Mouse (Mus musculus): ENCODE data around the gene Ypel5. TPM values are rescaled to one million over a fixed set of nuclear protein-coding genes. Genes with fewer than 3 reads are reported as not detected.

Ypel5 gene
- polyA plus RNA-seq, 1 experiment from 2014 or later: 65.9 TPM

- Histone ChIP-seq H3K27me3 (ENCODE audit: control insufficient read depth, insufficient read depth, low read length) (no peaks in the 10 kb centered on the region), H3K36me3 (ENCODE audit: control insufficient read depth, insufficient read depth, low read length) (no peaks in the 10 kb centered on the region), H3K9me3 (replicated peaks; ENCODE audit: control insufficient read depth, low read length) (no peaks in the 10 kb centered on the region), H3K27ac (ENCODE audit: low read depth, low read length) (peak overlapping the region; percentile 98), H3K4me1 (ENCODE audit: control insufficient read depth, insufficient read depth, low read length) (no peaks in the 10 kb centered on the region), H3K9ac (ENCODE audit: low read depth, low read length) (peak overlapping the region; percentile 89), H3K4me2 (peak overlapping the region; percentile 71), H3K4me3 (ENCODE audit: low read depth, low read length) (peak overlapping the region; percentile 93)
- under 1% methylated on average over 51 of the region's 77 CpGs for WGBS (ENCODE audit: insufficient replicate concordance)
- peak; percentile 74 for ATAC-seq (replicated peaks; ENCODE audit: insufficient number of reproducible peaks, low FRiP score, low TSS enrichment)
These were observed 973 bp downstream of the Ypel5 start for GRCm38 (mm10) chr17:72837140-72837712.

- Histone ChIP-seq H3K27ac (ENCODE audit: low read depth, low read length) (peak overlapping the region; percentile 98), H3K9ac (ENCODE audit: low read depth, low read length) (peak overlapping the region; percentile 89)
- whole genome bisulfite sequencing (ENCODE audit: insufficient replicate concordance): 16% methylated on average over 8 of the region's 8 CpGs
These were observed 1.7 kb downstream of the Ypel5 start for GRCm38 (mm10) chr17:72837824-72838474.

GRCm38 (mm10) chr17:72839000-72839399 lies 2.7 kb downstream of the Ypel5 start:
- Histone ChIP-seq H3K27ac (ENCODE audit: low read depth, low read length) (no peak overlapping the region), H3K4me3 (ENCODE audit: low read depth, low read length) (no peak overlapping the region), H3K9me3 (replicated peaks; ENCODE audit: control insufficient read depth, low read length) (no peaks in the 10 kb centered on the region), H3K27me3 (ENCODE audit: control insufficient read depth, insufficient read depth, low read length) (no peaks in the 10 kb centered on the region), H3K9ac (ENCODE audit: low read depth, low read length) (no peak overlapping the region), H3K4me1 (ENCODE audit: control insufficient read depth, insufficient read depth, low read length) (no peaks in the 10 kb centered on the region), H3K4me2 (peak overlapping the region; percentile 31; the same call in 1 of the 2 replicates), H3K36me3 (ENCODE audit: control insufficient read depth, insufficient read depth, low read length) (no peaks in the 10 kb centered on the region)
- ATAC-seq (replicated peaks; ENCODE audit: insufficient number of reproducible peaks, low FRiP score, low TSS enrichment): no peak
- 88% methylated on average over 2 of the region's 2 CpGs for WGBS (ENCODE audit: insufficient replicate concordance)

More at GRCm38 (mm10) chr17:72837824-72838474, 1.7 kb downstream of the Ypel5 start:
- Histone ChIP-seq H3K27me3 (ENCODE audit: control insufficient read depth, insufficient read depth, low read length) (no peaks in the 10 kb centered on the region), H3K4me1 (ENCODE audit: control insufficient read depth, insufficient read depth, low read length) (no peaks in the 10 kb centered on the region), H3K4me3 (ENCODE audit: low read depth, low read length) (peak overlapping the region; percentile 93), H3K9me3 (replicated peaks; ENCODE audit: control insufficient read depth, low read length) (no peaks in the 10 kb centered on the region), H3K36me3 (ENCODE audit: control insufficient read depth, insufficient read depth, low read length) (no peaks in the 10 kb centered on the region), H3K4me2 (peak overlapping the region; percentile 71)
- ATAC-seq (replicated peaks; ENCODE audit: insufficient number of reproducible peaks, low FRiP score, low TSS enrichment): no peak

- no peak overlapping the region for H3K4me2 ChIP-seq
- no peaks in the 10 kb centered on the region for H3K4me1 ChIP-seq (ENCODE audit: control insufficient read depth, insufficient read depth, low read length)
- no peak for ATAC-seq (replicated peaks; ENCODE audit: insufficient number of reproducible peaks, low FRiP score, low TSS enrichment)
- 0 out of 2 replicates have a peak, but pooled peaks cover 5% of the 10 kb centered on the region for H3K36me3 ChIP-seq (ENCODE audit: control insufficient read depth, insufficient read depth, low read length)
- WGBS (ENCODE audit: insufficient replicate concordance): 92% methylated on average over 6 of the region's 6 CpGs
- H3K27ac ChIP-seq (ENCODE audit: low read depth, low read length): no peak overlapping the region
- no peaks in the 10 kb centered on the region for H3K27me3 ChIP-seq (ENCODE audit: control insufficient read depth, insufficient read depth, low read length)
- no peak overlapping the region for H3K4me3 ChIP-seq (ENCODE audit: low read depth, low read length)
- H3K9me3 ChIP-seq (replicated peaks; ENCODE audit: control insufficient read depth, low read length): no peaks in the 10 kb centered on the region
- no peak overlapping the region for H3K9ac ChIP-seq (ENCODE audit: low read depth, low read length)
These were observed 8.1 kb downstream of the Ypel5 start for GRCm38 (mm10) chr17:72844393-72844792.

GRCm38 (mm10) chr17:72844949-72845490 lies 8.8 kb downstream of the Ypel5 start:
- no peak overlapping the region for H3K4me2 ChIP-seq
- H3K4me1 ChIP-seq (ENCODE audit: control insufficient read depth, insufficient read depth, low read length): no peaks in the 10 kb centered on the region
- no peaks in the 10 kb centered on the region for H3K9me3 ChIP-seq (replicated peaks; ENCODE audit: control insufficient read depth, low read length)
- H3K27ac ChIP-seq (ENCODE audit: low read depth, low read length): no peak overlapping the region
- H3K4me3 ChIP-seq (ENCODE audit: low read depth, low read length): no peak overlapping the region
- H3K36me3 ChIP-seq (ENCODE audit: control insufficient read depth, insufficient read depth, low read length): 0 out of 2 replicates have a peak, but pooled peaks cover 5% of the 10 kb centered on the region
- no peak for ATAC-seq (replicated peaks; ENCODE audit: insufficient number of reproducible peaks, low FRiP score, low TSS enrichment)
- H3K27me3 ChIP-seq (ENCODE audit: control insufficient read depth, insufficient read depth, low read length): no peaks in the 10 kb centered on the region
- WGBS (ENCODE audit: insufficient replicate concordance): 87% methylated on average over 7 of the region's 7 CpGs
- no peak overlapping the region for H3K9ac ChIP-seq (ENCODE audit: low read depth, low read length)

- Histone ChIP-seq H3K9ac (ENCODE audit: low read depth, low read length) (no peak overlapping the region), H3K4me3 (ENCODE audit: low read depth, low read length) (no peak overlapping the region), H3K27me3 (ENCODE audit: control insufficient read depth, insufficient read depth, low read length) (no peaks in the 10 kb centered on the region), H3K4me1 (ENCODE audit: control insufficient read depth, insufficient read depth, low read length) (no peaks in the 10 kb centered on the region), H3K4me2 (no peak overlapping the region), H3K27ac (ENCODE audit: low read depth, low read length) (no peak overlapping the region), H3K9me3 (replicated peaks; ENCODE audit: control insufficient read depth, low read length) (no peaks in the 10 kb centered on the region), H3K36me3 (ENCODE audit: control insufficient read depth, insufficient read depth, low read length) (0 out of 2 replicates have a peak, but pooled peaks cover 5% of the 10 kb centered on the region)
- no peak for ATAC-seq (replicated peaks; ENCODE audit: insufficient number of reproducible peaks, low FRiP score, low TSS enrichment)
These were observed 9.3 kb downstream of the Ypel5 start for GRCm38 (mm10) chr17:72845521-72845920.

- Histone ChIP-seq H3K27ac (ENCODE audit: low read depth, low read length) (no peak overlapping the region), H3K9me3 (replicated peaks; ENCODE audit: control insufficient read depth, low read length) (no peaks in the 10 kb centered on the region), H3K27me3 (ENCODE audit: control insufficient read depth, insufficient read depth, low read length) (no peaks in the 10 kb centered on the region), H3K4me1 (ENCODE audit: control insufficient read depth, insufficient read depth, low read length) (no peaks in the 10 kb centered on the region), H3K4me2 (no peak overlapping the region), H3K36me3 (ENCODE audit: control insufficient read depth, insufficient read depth, low read length) (peaks cover 5% of the 10 kb centered on the region; the same call in 1 of the 2 replicates), H3K4me3 (ENCODE audit: low read depth, low read length) (no peak overlapping the region), H3K9ac (ENCODE audit: low read depth, low read length) (no peak overlapping the region)
- ATAC-seq (replicated peaks; ENCODE audit: insufficient number of reproducible peaks, low FRiP score, low TSS enrichment): no peak
- 67% methylated on average over 1 of the region's 1 CpGs for WGBS (ENCODE audit: insufficient replicate concordance)
These were observed 19.0 kb downstream of the Ypel5 start for GRCm38 (mm10) chr17:72855298-72855697.

GRCm38 (mm10) chr17:72857677-72858633 lies 21.7 kb downstream of the Ypel5 start:
- Histone ChIP-seq H3K36me3 (ENCODE audit: control insufficient read depth, insufficient read depth, low read length) (peaks cover 4% of the 10 kb centered on the region; the same call in 1 of the 2 replicates), H3K4me1 (ENCODE audit: control insufficient read depth, insufficient read depth, low read length) (no peaks in the 10 kb centered on the region), H3K9ac (ENCODE audit: low read depth, low read length) (no peak overlapping the region), H3K4me3 (ENCODE audit: low read depth, low read length) (no peak overlapping the region), H3K27me3 (ENCODE audit: control insufficient read depth, insufficient read depth, low read length) (no peaks in the 10 kb centered on the region), H3K4me2 (no peak overlapping the region), H3K27ac (ENCODE audit: low read depth, low read length) (no peak overlapping the region), H3K9me3 (replicated peaks; ENCODE audit: control insufficient read depth, low read length) (no peaks in the 10 kb centered on the region)
- peak; percentile 44; the same call in 1 of the 2 replicates for ATAC-seq (replicated peaks; ENCODE audit: insufficient number of reproducible peaks, low FRiP score, low TSS enrichment)
- 49% methylated on average over 13 of the region's 13 CpGs for WGBS (ENCODE audit: insufficient replicate concordance)

Measured in heart, embryonic 11.5 days (tissue).